Mouse (Mus musculus): ENCODE results near the gene Nmi.

The Nmi gene

GRCm38 (mm10) chr2:51941832-51942231, 31.5 kb downstream of the Nmi start:
- no peak for DNase-seq (ENCODE audit: low spot score)

GRCm38 (mm10) chr2:51938750-51939149, 34.5 kb downstream of the Nmi start:
- no peak for DNase-seq (ENCODE audit: low spot score)

GRCm38 (mm10) chr2:51937004-51937403, 36.3 kb downstream of the Nmi start:
- peak; percentile 13 for DNase-seq (ENCODE audit: low spot score)

- peak; percentile 18 for DNase-seq (ENCODE audit: low spot score)
Observed at GRCm38 (mm10) chr2:51936585-51936984, 36.7 kb downstream of the Nmi start.

- DNase-seq (ENCODE audit: low spot score), result no peak
Observed at GRCm38 (mm10) chr2:51935921-51936320, 37.4 kb downstream of the Nmi start.

GRCm38 (mm10) chr2:51934574-51935334, 38.5 kb downstream of the Nmi start, which contains the start of gene Rbm43:
Gene Rbm43, minus strand, starts transcription at chr2:51935163.
- DNase-seq (ENCODE audit: low spot score), result peak; percentile 84

- peak; percentile 30 for DNase-seq (ENCODE audit: low spot score)
Observed at GRCm38 (mm10) chr2:51933341-51934134, 39.8 kb downstream of the Nmi start.

GRCm38 (mm10) chr2:51931241-51931640, 42.1 kb downstream of the Nmi start:
- DNase-seq (ENCODE audit: low spot score), result no peak

- DNase-seq (ENCODE audit: low spot score), result peak; percentile 76
Observed at GRCm38 (mm10) chr2:51914944-51915680, 58.2 kb downstream of the Nmi start.

GRCm38 (mm10) chr2:51914532-51914931, 58.8 kb downstream of the Nmi start:
- DNase-seq (ENCODE audit: low spot score), result no peak

- no peak for DNase-seq (ENCODE audit: low spot score)
Observed at GRCm38 (mm10) chr2:51912740-51913139, 60.6 kb downstream of the Nmi start.

- DNase-seq (ENCODE audit: low spot score), result no peak
Observed at GRCm38 (mm10) chr2:51911864-51912263, 61.4 kb downstream of the Nmi start.

GRCm38 (mm10) chr2:51907538-51908110, 65.7 kb downstream of the Nmi start:
- DNase-seq (ENCODE audit: low spot score), result no peak

- DNase-seq (ENCODE audit: low spot score), result no peak
Observed at GRCm38 (mm10) chr2:51905637-51906036, 67.7 kb downstream of the Nmi start.

Data from MN1 (cell line).